Mouse (Mus musculus) heart, embryonic 15.5 days (tissue): ENCODE measurements around the gene Knstrn. TPM values are rescaled to one million over a fixed set of nuclear protein-coding genes. Genes with fewer than 3 reads are reported as not detected.
A peak's percentile ranks its signal among the peaks of the same experiment; 100 is the strongest.

ENCODE experiments used
- ATAC-seq: fragments of 200-750 bp; cut with Nextera tagmentation; replicated peaks from 2 replicates; pipeline ENCODE4 v1.8.0; 2017; ENCODE audit warnings: low read depth, moderate TSS enrichment; ENCODE audit not compliant: insufficient number of reproducible peaks, insufficient read depth, low FRiP score
- H3K27ac ChIP-seq: fragments of 300-500 bp; sonication (generic); 2 replicates; pipeline ENCODE4 v1.5.1; 2015; ENCODE audit warnings: mild to moderate bottlenecking, inconsistent platforms
- H3K27me3 ChIP-seq: fragments of 300-500 bp; sonication (generic); 2 replicates; pipeline ENCODE4 v1.6.1; 2015; ENCODE audit warnings: inconsistent platforms
- H3K36me3 ChIP-seq: fragments of 300-500 bp; sonication (generic); 2 replicates; pipeline ENCODE4 v1.6.1; 2015; ENCODE audit warnings: mild to moderate bottlenecking, inconsistent platforms
- H3K4me1 ChIP-seq: fragments of 300-500 bp; sonication (generic); replicated peaks from 2 replicates; pipeline ENCODE4 v1.6.1; 2015; ENCODE audit warnings: inconsistent platforms
- H3K4me2 ChIP-seq: fragments of 300-500 bp; sonication (generic); 2 replicates; pipeline ENCODE4 v1.6.1; 2015; ENCODE audit warnings: inconsistent platforms, mild to moderate bottlenecking, moderate library complexity
- H3K4me3 ChIP-seq: fragments of 300-500 bp; sonication (generic); 2 replicates; pipeline ENCODE4 v1.5.1; 2015; ENCODE audit warnings: mild to moderate bottlenecking, inconsistent platforms
- H3K9ac ChIP-seq: fragments of 300-500 bp; sonication (generic); 2 replicates; pipeline ENCODE4 v1.6.1; 2015; ENCODE audit warnings: mild to moderate bottlenecking, inconsistent platforms
- H3K9me3 ChIP-seq: fragments of 300-500 bp; sonication (generic); replicated peaks from 2 replicates; pipeline ENCODE4 v1.6.1; 2016; ENCODE audit warnings: inconsistent platforms
- WGBS: fragments of 180-500 bp; shearing (Covaris S2); methylation state at CpG from one replicate; pipeline ENCODE4 v1.1.7; 2015; ENCODE audit warnings: mixed read lengths; 5-methylcytosine and 5-hydroxymethylcytosine counted together
- polyA plus RNA-seq: library from polyadenylated mRNA; unstranded; fragments of >200 nt; fragmentation: Nextera tagmentation; extraction: Ambion mirVana; gene quantifications from 2 replicates; pipeline ENCODE4 v1.2.1, GENCODE M21; 2015

Knstrn gene
- polyA plus RNA-seq, 1 experiment from 2014 or later: 92.2 TPM

DNA sequence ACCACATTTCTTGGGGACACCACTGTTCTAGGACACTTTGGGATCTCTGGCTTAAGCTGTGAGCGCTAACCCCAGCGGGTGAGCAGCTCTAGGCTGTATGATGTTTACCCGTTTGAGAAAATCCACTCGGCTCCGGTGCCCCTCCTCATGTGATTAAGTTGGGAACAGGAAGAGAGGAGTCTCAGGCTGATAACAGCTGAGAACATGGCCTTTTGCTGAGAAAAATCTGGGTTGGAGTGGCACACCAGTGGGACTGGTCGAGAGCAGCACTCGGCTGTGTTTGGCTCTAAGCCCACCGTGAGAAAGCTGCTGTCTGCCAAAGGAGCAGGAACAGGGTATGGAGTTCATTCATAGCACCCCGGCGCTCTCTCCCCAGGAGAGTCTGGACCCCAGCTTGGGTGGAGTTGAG lies 89.5 kb downstream of the Knstrn start:
- 13% methylated on average over 10 of the region's 10 CpGs for WGBS
- peaks cover 34% of the 10 kb centered on the region for H3K4me1 ChIP-seq
- H3K36me3 ChIP-seq: no peaks in the 10 kb centered on the region
- H3K27me3 ChIP-seq: peaks cover 23% of the 10 kb centered on the region
- peak overlapping the region; percentile 86 for H3K9ac ChIP-seq
- H3K27ac ChIP-seq: no peak overlapping the region
- H3K4me3 ChIP-seq: peak overlapping the region; percentile 96
- no peaks in the 10 kb centered on the region for H3K9me3 ChIP-seq
- peak overlapping the region; percentile 98 for H3K4me2 ChIP-seq
- no peak for ATAC-seq

Other genes starting within 250 kb of the Knstrn start
- 56.7 and 74.8 TPM in 2 replicates for gene Bub1b, start 215.8 kb upstream of the Knstrn start, polyA plus RNA-seq
- gene Pak6, start 150.7 kb upstream of the Knstrn start, polyA plus RNA-seq: 10.1 and 11.0 TPM in 2 replicates
- 2.7 and 3.6 TPM in 2 replicates for gene Ankrd63, start 110.0 kb upstream of the Knstrn start, polyA plus RNA-seq
- 3.2 and 3.8 TPM in 2 replicates for gene Plcb2, start 85.6 kb upstream of the Knstrn start, polyA plus RNA-seq
- gene Inafm2, start 68.2 kb upstream of the Knstrn start, polyA plus RNA-seq: 42.1 and 44.7 TPM in 2 replicates
- gene Ccdc9b, start 51.3 kb upstream of the Knstrn start, polyA plus RNA-seq: 2.4 and 3.0 TPM in 2 replicates
- gene Phgr1, start 41.2 kb upstream of the Knstrn start, polyA plus RNA-seq: not detected in 2 replicates
- gene Disp2, start 34.3 kb upstream of the Knstrn start, polyA plus RNA-seq: 0.20 and 0.96 TPM in 2 replicates
- 80.6 and 87.9 TPM in 2 replicates for gene Ivd, start 48.0 kb downstream of the Knstrn start, polyA plus RNA-seq
- gene Bahd1, start 86.4 kb downstream of the Knstrn start, polyA plus RNA-seq: 3.3 and 5.1 TPM in 2 replicates
- 16.5 and 20.5 TPM in 2 replicates for gene Chst14, start 112.5 kb downstream of the Knstrn start, polyA plus RNA-seq
- 16.8 and 17.7 TPM in 2 replicates for gene Ccdc32, start 215.4 kb downstream of the Knstrn start, polyA plus RNA-seq
- 2.9 and 3.8 TPM in 2 replicates for gene Rpusd2, start 220.8 kb downstream of the Knstrn start, polyA plus RNA-seq
- 31.3 and 36.2 TPM in 2 replicates for gene Knl1, start 233.1 kb downstream of the Knstrn start, polyA plus RNA-seq